Mouse (Mus musculus) midbrain, postnatal 0 days (tissue): ENCODE results near the gene Sept11. TPM values are rescaled to one million over a fixed set of nuclear protein-coding genes. Genes with fewer than 3 reads are reported as not detected.

ENCODE experiments used
- ATAC-seq: fragments of 200-750 bp; cut with Nextera tagmentation; 2 replicates; pipeline ENCODE4 v1.8.0; 2017; ENCODE audit warnings: moderate number of reproducible peaks, mild to moderate bottlenecking, moderate TSS enrichment, moderate library complexity; ENCODE audit not compliant: low FRiP score
- DNase-seq: peaks from one replicate; pipeline ENCODE4 v3.0.0-alpha.2; 2015; ENCODE audit warnings: low spot score
- H3K27ac ChIP-seq: fragments of 300-500 bp; sonication (generic); 2 replicates; pipeline ENCODE4 v1.5.1; 2014; ENCODE audit warnings: low read depth, mild to moderate bottlenecking, low read length, mixed read lengths
- H3K27me3 ChIP-seq: fragments of 300-500 bp; sonication (generic); 2 replicates; pipeline ENCODE4 v1.6.1; 2014; ENCODE audit warnings: low read length, control low read depth, mixed read lengths; ENCODE audit not compliant: insufficient read depth
- H3K36me3 ChIP-seq: fragments of 300-500 bp; sonication (generic); 2 replicates; pipeline ENCODE4 v1.6.1; 2014; ENCODE audit warnings: low read length, control low read depth, mixed read lengths; ENCODE audit not compliant: insufficient read depth
- H3K4me1 ChIP-seq: fragments of 300-500 bp; sonication (generic); 2 replicates; pipeline ENCODE4 v1.6.1; 2014; ENCODE audit warnings: mild to moderate bottlenecking, control low read depth, antibody characterized with exemption, low read length, mixed read lengths; ENCODE audit not compliant: insufficient read depth
- H3K4me2 ChIP-seq: fragments of 300-500 bp; sonication (generic); 2 replicates; pipeline ENCODE4 v1.6.1; 2014; ENCODE audit warnings: low read depth, mild to moderate bottlenecking, low read length, mixed read lengths; ENCODE audit not compliant: poor library complexity, severe bottlenecking
- H3K4me3 ChIP-seq: fragments of 300-500 bp; sonication (generic); 2 replicates; pipeline ENCODE4 v1.5.1; 2014; ENCODE audit warnings: low read depth, mild to moderate bottlenecking, low read length, moderate library complexity
- H3K9ac ChIP-seq: fragments of 300-500 bp; sonication (generic); replicated peaks from 2 replicates; pipeline ENCODE4 v1.6.1; 2014; ENCODE audit warnings: mild to moderate bottlenecking, low read length, moderate library complexity, mixed read lengths; ENCODE audit not compliant: poor library complexity, severe bottlenecking
- H3K9me3 ChIP-seq: fragments of 300-500 bp; sonication (generic); 2 replicates; pipeline ENCODE4 v1.6.1; 2016; ENCODE audit warnings: low read length, control low read depth
- CTCF ChIP-seq: IDR thresholded peaks from 2 replicates; pipeline ENCODE4 v1.5.1; 2016; ENCODE audit warnings: antibody characterized with exemption, mild to moderate bottlenecking
- WGBS: fragments of 180-500 bp; shearing (Covaris S2); extraction: QIAGEN DNeasy Blood & Tissue Kit; methylation state at CpG from one replicate; pipeline ENCODE4 v1.1.7; 2014; 5-methylcytosine and 5-hydroxymethylcytosine counted together
- polyA plus RNA-seq: library from polyadenylated mRNA; unstranded; fragments of >200 nt; fragmentation: Nextera tagmentation; extraction: Ambion mirVana; gene quantifications from 2 replicates; pipeline ENCODE4 v1.2.1, GENCODE M21; 2015
- total RNA-seq: library from RNA; depleted of rRNA; stranded (reverse); fragments of >200 nt; gene quantifications from 2 replicates; pipeline ENCODE4 v1.2.3, GENCODE M21; 2014; rRNA removed

The Sept11 gene
- total RNA-seq (95.9 and 100 TPM in 2 replicates), polyA plus RNA-seq (87.7 and 96.0 TPM in 2 replicates)

- Histone ChIP-seq H3K4me2 (peak within 1 kb of the TSS; percentile 91), H3K27ac (peak within 1 kb of the TSS; percentile 89), H3K36me3 (no peaks in the 10 kb centered on the region), H3K9ac (peak within 1 kb of the TSS; percentile 83), H3K9me3 (no peaks in the 10 kb centered on the region), H3K27me3 (no peaks in the 10 kb centered on the region), H3K4me3 (peak within 1 kb of the TSS; percentile 79), H3K4me1 (peaks cover 20% of the 10 kb centered on the region)
- ATAC-seq = peak; percentile 92
- 1% methylated on average over 58 of the region's 63 CpGs for WGBS
- TF ChIP-seq CTCF = no peak; the same call in 1 of the 2 replicates
- peak; percentile 92 for DNase-seq
Measured at GRCm38 (mm10) chr5:93092857-93093622, at the start of gene Sept11. Gene Sept11, plus strand, starts transcription at chr5:93093437.

GRCm38 (mm10) chr5:93043688-93044583 is 49.3 kb upstream of the Sept11 start:
- no peak for DNase-seq
- ATAC-seq = no peak

GRCm38 (mm10) chr5:93044584-93045370 is 48.5 kb upstream of the Sept11 start, which contains the start of gene Sowahb:
Gene Sowahb, minus strand, starts transcription at chr5:93045022.
- Histone ChIP-seq H3K4me1 (peaks cover 5% of the 10 kb centered on the region), H3K36me3 (no peaks in the 10 kb centered on the region), H3K27ac (no peak within 1 kb of the TSS), H3K9me3 (no peaks in the 10 kb centered on the region), H3K27me3 (peaks cover 57% of the 10 kb centered on the region), H3K4me3 (peak within 1 kb of the TSS; percentile 54), H3K4me2 (peak within 1 kb of the TSS; percentile 98), H3K9ac (peak within 1 kb of the TSS; percentile 50; the same call in 1 of the 2 replicates)
- DNase-seq (peak; percentile 22), ATAC-seq (peak; percentile 66)
- TF ChIP-seq CTCF = no peak; the same call in 1 of the 2 replicates
- WGBS = under 1% methylated on average over 65 of the region's 68 CpGs

More at GRCm38 (mm10) chr5:93043688-93044583, 49.3 kb upstream of the Sept11 start:
- peak overlapping the region; percentile 98 for H3K4me2 ChIP-seq
- peaks cover 5% of the 10 kb centered on the region for H3K4me1 ChIP-seq
- WGBS = 2% methylated on average over 68 of the region's 69 CpGs
- no peak for TF ChIP-seq CTCF
- 0 out of 2 replicates have a peak overlapping the region, but pooled peaks have one; percentile 50 for H3K9ac ChIP-seq
- no peaks in the 10 kb centered on the region for H3K9me3 ChIP-seq
- H3K36me3 ChIP-seq = no peaks in the 10 kb centered on the region
- H3K27ac ChIP-seq = no peak overlapping the region
- peaks cover 54% of the 10 kb centered on the region for H3K27me3 ChIP-seq
- peak overlapping the region; percentile 54 for H3K4me3 ChIP-seq

- 2% methylated on average over 18 of the region's 19 CpGs for WGBS
- ATAC-seq = no peak
- Histone ChIP-seq H3K27me3 (peaks cover 57% of the 10 kb centered on the region), H3K27ac (no peak overlapping the region), H3K4me1 (peaks cover 5% of the 10 kb centered on the region), H3K9me3 (no peaks in the 10 kb centered on the region), H3K36me3 (no peaks in the 10 kb centered on the region), H3K4me3 (peak overlapping the region; percentile 54), H3K4me2 (peak overlapping the region; percentile 98), H3K9ac (no peak overlapping the region)
- DNase-seq = no peak
- TF ChIP-seq CTCF = no peak
Measured at GRCm38 (mm10) chr5:93045371-93045714, 47.9 kb upstream of the Sept11 start.

- TF ChIP-seq CTCF = no peak
- peaks cover 5% of the 10 kb centered on the region for H3K4me1 ChIP-seq
- no peak overlapping the region for H3K9ac ChIP-seq
- H3K27ac ChIP-seq = no peak overlapping the region
- no peak overlapping the region for H3K4me3 ChIP-seq
- H3K27me3 ChIP-seq = peaks cover 57% of the 10 kb centered on the region
- no peaks in the 10 kb centered on the region for H3K9me3 ChIP-seq
- no peak overlapping the region for H3K4me2 ChIP-seq
- 41% methylated on average over 5 of the region's 5 CpGs for WGBS
- no peak for DNase-seq
- no peaks in the 10 kb centered on the region for H3K36me3 ChIP-seq
- no peak for ATAC-seq
Measured at GRCm38 (mm10) chr5:93046306-93046845, 46.9 kb upstream of the Sept11 start.
